Mouse (Mus musculus) myocyte (in vitro differentiated cells): ENCODE results near the gene Nhsl2. TPM values are rescaled to one million over a fixed set of nuclear protein-coding genes. Genes with fewer than 3 reads are reported as not detected.

Experiments
- H3K27me3 ChIP-seq: one replicate; pipeline ENCODE4 v1.6.1; 2011; ENCODE audit not compliant: control insufficient read depth, insufficient read depth, insufficient read length
- H3K36me3 ChIP-seq: one replicate; pipeline ENCODE4 v1.6.1; 2011; ENCODE audit not compliant: control insufficient read depth, insufficient read depth
- H3K4me2 ChIP-seq: one replicate; pipeline ENCODE4 v1.6.1; 2011; ENCODE audit warnings: low read depth, control low read depth
- H3K4me3 ChIP-seq: one replicate; pipeline ENCODE4 v1.5.1; 2011; ENCODE audit warnings: mild to moderate bottlenecking, control low read depth, moderate library complexity
- H3K79me2 ChIP-seq: one replicate; pipeline ENCODE4 v1.6.1; 2011; ENCODE audit not compliant: control insufficient read depth, insufficient read depth
- H3ac ChIP-seq: one replicate; pipeline ENCODE4 v1.6.1; 2011; ENCODE audit not compliant: control insufficient read depth, insufficient read length
- CEBPB ChIP-seq: IDR thresholded peaks from 2 replicates; pipeline ENCODE4 v1.6.1; 2011; ENCODE audit warnings: mild to moderate bottlenecking, moderate library complexity; ENCODE audit not compliant: poor library complexity, insufficient read depth, severe bottlenecking
- E2F4 ChIP-seq: IDR thresholded peaks from one replicate; pipeline ENCODE4 v1.6.1; 2011; ENCODE audit warnings: mild to moderate bottlenecking, control low read depth, moderate library complexity; ENCODE audit not compliant: insufficient read depth
- MAX ChIP-seq: IDR thresholded peaks from one replicate; pipeline ENCODE4 v1.6.1; 2011; ENCODE audit warnings: low read depth, mild to moderate bottlenecking, control low read depth
- MYOD1 ChIP-seq, 3 experiments: IDR thresholded peaks; one replicate each; pipeline ENCODE4 v1.6.1; 2011; ENCODE audit warnings: control low read depth in 2 of 3, low read depth in 2 of 3, mild to moderate bottlenecking in 2 of 3, moderate library complexity in 1 of 3; ENCODE audit not compliant: insufficient read length in 2 of 3, control insufficient read depth in 1 of 3
- MYOG ChIP-seq, 3 experiments: IDR thresholded peaks; one replicate each; pipeline ENCODE4 v1.6.1; 2011; ENCODE audit warnings: control low read depth in 2 of 3, low read depth in 2 of 3, mild to moderate bottlenecking in 2 of 3; ENCODE audit not compliant: insufficient read length in 2 of 3, control insufficient read depth in 1 of 3, insufficient read depth in 1 of 3
- POLR2A ChIP-seq: IDR thresholded peaks from one replicate; pipeline ENCODE4 v1.6.1; 2011; ENCODE audit warnings: low read depth, mild to moderate bottlenecking, control low read depth, moderate library complexity; ENCODE audit not compliant: insufficient read length
- POLR2AphosphoS2 ChIP-seq: IDR thresholded peaks from one replicate; pipeline ENCODE4 v1.6.1; 2011; ENCODE audit warnings: low read depth, control low read depth; ENCODE audit not compliant: insufficient read length
- REST ChIP-seq: IDR thresholded peaks from one replicate; pipeline ENCODE4 v1.6.1; 2011; ENCODE audit warnings: mild to moderate bottlenecking, control low read depth, moderate library complexity; ENCODE audit not compliant: insufficient read depth, insufficient read length
- SRF ChIP-seq: IDR thresholded peaks from one replicate; pipeline ENCODE4 v1.6.1; 2011; ENCODE audit warnings: low read depth; ENCODE audit not compliant: control insufficient read depth, insufficient read length
- TCF12 ChIP-seq: IDR thresholded peaks from one replicate; pipeline ENCODE4 v1.6.1; 2011; ENCODE audit warnings: mild to moderate bottlenecking, control low read depth; ENCODE audit not compliant: poor library complexity, insufficient read depth, severe bottlenecking
- TCF3 ChIP-seq: IDR thresholded peaks from one replicate; pipeline ENCODE4 v1.6.1; 2011; ENCODE audit warnings: low read depth, control low read depth; ENCODE audit not compliant: insufficient read length
- USF1 ChIP-seq: IDR thresholded peaks from one replicate; pipeline ENCODE4 v1.6.1; 2011; ENCODE audit warnings: low read depth, mild to moderate bottlenecking, control low read depth, moderate library complexity
- polyA plus RNA-seq: library from polyadenylated mRNA; unstranded; fragments of >200 nt; fragmentation: generic; extraction: Trizol; gene quantifications from one replicate; pipeline ENCODE4 v1.2.1, GENCODE M21; 2012; ENCODE audit warnings: missing spikeins

The Nhsl2 gene
- polyA plus RNA-seq, 1 experiment: 0.25 TPM

- Histone ChIP-seq H3K27me3 (no peaks in the 10 kb centered on the region), H3K36me3 (no peaks in the 10 kb centered on the region), H3K79me2 (no peaks in the 10 kb centered on the region), H3ac (no peak overlapping the region), H3K4me2 (no peak overlapping the region), H3K4me3 (no peak overlapping the region)
- TF ChIP-seq TCF3: no peak
- no peak for TF ChIP-seq CEBPB
- TF ChIP-seq E2F4: no peak
- no peak for TF ChIP-seq REST
- TF ChIP-seq MAX: no peak
- no peak for TF ChIP-seq POLR2A
- TF ChIP-seq USF1: no peak
- TF ChIP-seq TCF12: no peak
- no peak for TF ChIP-seq MYOG (IDR thresholded peaks at IDR 0.05; ENCODE audit: control insufficient read depth in 1 of 3, insufficient read depth in 1 of 3, insufficient read length in 2 of 3, low read depth in 2 of 3)
- no peak for TF ChIP-seq MYOD1 (IDR thresholded peaks at IDR 0.05; ENCODE audit: control insufficient read depth in 1 of 3, insufficient read length in 2 of 3, low read depth in 2 of 3)
- no peak for TF ChIP-seq SRF
- TF ChIP-seq POLR2AphosphoS2: no peak
These were observed 186.5 kb downstream of the Nhsl2 start for GRCm38 (mm10) chrX:102035671-102036070.

- no peak overlapping the region for H3K4me3 ChIP-seq
- H3ac ChIP-seq: no peak overlapping the region
- TF ChIP-seq TCF12 (no peak), MAX (no peak), TCF3 (no peak), REST (no peak), MYOD1 (IDR thresholded peaks at IDR 0.05; ENCODE audit: control insufficient read depth in 1 of 3, insufficient read length in 2 of 3, low read depth in 2 of 3) (no peak), CEBPB (no peak), POLR2A (no peak), USF1 (no peak), E2F4 (no peak), POLR2AphosphoS2 (no peak), MYOG (IDR thresholded peaks at IDR 0.05; ENCODE audit: control insufficient read depth in 1 of 3, insufficient read depth in 1 of 3, insufficient read length in 2 of 3, low read depth in 2 of 3) (no peak), SRF (no peak)
- H3K4me2 ChIP-seq: no peak overlapping the region
- H3K79me2 ChIP-seq: no peaks in the 10 kb centered on the region
- H3K36me3 ChIP-seq: no peaks in the 10 kb centered on the region
- no peaks in the 10 kb centered on the region for H3K27me3 ChIP-seq
These were observed 187.7 kb downstream of the Nhsl2 start for GRCm38 (mm10) chrX:102036866-102037361.

GRCm38 (mm10) chrX:102037506-102037905 lies 188.3 kb downstream of the Nhsl2 start:
- Histone ChIP-seq H3ac (no peak overlapping the region), H3K4me3 (no peak overlapping the region), H3K4me2 (no peak overlapping the region), H3K27me3 (no peaks in the 10 kb centered on the region), H3K79me2 (no peaks in the 10 kb centered on the region), H3K36me3 (no peaks in the 10 kb centered on the region)
- TF ChIP-seq MYOD1 (IDR thresholded peaks at IDR 0.05; ENCODE audit: control insufficient read depth in 1 of 3, insufficient read length in 2 of 3, low read depth in 2 of 3) (no peak), POLR2A (no peak), REST (no peak), MYOG (IDR thresholded peaks at IDR 0.05; ENCODE audit: control insufficient read depth in 1 of 3, insufficient read depth in 1 of 3, insufficient read length in 2 of 3, low read depth in 2 of 3) (no peak), USF1 (no peak), TCF12 (no peak), SRF (no peak), TCF3 (no peak), POLR2AphosphoS2 (no peak), E2F4 (no peak), CEBPB (no peak), MAX (no peak)

- H3K27me3 ChIP-seq: no peaks in the 10 kb centered on the region
- H3K79me2 ChIP-seq: no peaks in the 10 kb centered on the region
- no peak overlapping the region for H3K4me2 ChIP-seq
- TF ChIP-seq MYOD1 (IDR thresholded peaks at IDR 0.05; ENCODE audit: control insufficient read depth in 1 of 3, insufficient read length in 2 of 3, low read depth in 2 of 3) (no peak), REST (no peak), SRF (no peak), POLR2A (no peak), E2F4 (no peak), MAX (no peak), TCF3 (no peak), POLR2AphosphoS2 (no peak), USF1 (no peak), MYOG (IDR thresholded peaks at IDR 0.05; ENCODE audit: control insufficient read depth in 1 of 3, insufficient read depth in 1 of 3, insufficient read length in 2 of 3, low read depth in 2 of 3) (no peak), TCF12 (no peak), CEBPB (no peak)
- no peak overlapping the region for H3ac ChIP-seq
- H3K4me3 ChIP-seq: no peak overlapping the region
- H3K36me3 ChIP-seq: no peaks in the 10 kb centered on the region
These were observed 192.4 kb downstream of the Nhsl2 start for GRCm38 (mm10) chrX:102041562-102041961.

GRCm38 (mm10) chrX:102042386-102042785 lies 193.2 kb downstream of the Nhsl2 start:
- H3K4me3 ChIP-seq: no peak overlapping the region
- TF ChIP-seq TCF3 (no peak), POLR2AphosphoS2 (no peak), REST (no peak), USF1 (no peak), MAX (no peak), POLR2A (no peak), MYOG (IDR thresholded peaks at IDR 0.05; ENCODE audit: control insufficient read depth in 1 of 3, insufficient read depth in 1 of 3, insufficient read length in 2 of 3, low read depth in 2 of 3) (no peak), TCF12 (no peak), E2F4 (no peak), CEBPB (no peak), MYOD1 (IDR thresholded peaks at IDR 0.05; ENCODE audit: control insufficient read depth in 1 of 3, insufficient read length in 2 of 3, low read depth in 2 of 3) (no peak), SRF (no peak)
- H3K36me3 ChIP-seq: no peaks in the 10 kb centered on the region
- no peak overlapping the region for H3ac ChIP-seq
- no peaks in the 10 kb centered on the region for H3K27me3 ChIP-seq
- H3K79me2 ChIP-seq: no peaks in the 10 kb centered on the region
- H3K4me2 ChIP-seq: no peak overlapping the region
